Mouse (Mus musculus) G1E (cell line): ENCODE measurements at regions not wholly inside any gene's neighbourhood (a gene's known extent, or its start where the extent isn't known, plus 50 kb on each side); places are given as distances from the start of the nearest gene placed in this dataset.

Experiments
- CTCF ChIP-seq: IDR thresholded peaks from 2 replicates; pipeline ENCODE4 v1.5.1; 2012; ENCODE audit warnings: low read depth, low read length, inconsistent platforms, mixed read lengths
- GATA1 ChIP-seq: IDR thresholded peaks from 2 replicates; pipeline ENCODE4 v1.6.1; 2012; ENCODE audit warnings: borderline replicate concordance, low read length, inconsistent platforms, mixed read lengths
- TAL1 ChIP-seq: conservative IDR thresholded peaks from 2 replicates; pipeline ENCODE4 v1.6.1; 2012; ENCODE audit warnings: low read depth, low read length, inconsistent platforms, mixed read lengths

- TF ChIP-seq CTCF: no peak
- no peak for TF ChIP-seq GATA1
- no peak for TF ChIP-seq TAL1
Observed at GRCm38 (mm10) chr13:28722074-28722473, 231.4 kb downstream of the Sox4 start.
